26 mouse cellular contexts compared by ENCODE assay signal in genomic region chr2:179630720-179631119, GRCm38 (mm10).
DNase-seq lines count a peak whose midpoint lies in the region; ATAC-seq and TF ChIP-seq lines count a peak whose summit lies in the region.
"Had no signal": no experiment of that assay in that cellular context is flagged by ENCODE, and none has a peak within 500 bp of the region (broad histone marks: within the 10 kb centered on the region; RNA-seq: fewer than 3 reads in every experiment).

No protein-coding gene starts in this region.

- intact Hi-C loops in heart, postnatal 10 days (cut with DNase I), result no loop called here

- no peaks in the 10 kb centered on the region for H3K9me3 ChIP-seq in limb, embryonic 10.5 days (replicated peaks)
- H3K9me3 ChIP-seq in stomach, postnatal 0 days (ENCODE audit: control insufficient read depth, low read length), result no peaks in the 10 kb centered on the region
- H3K9me3 ChIP-seq: embryonic facial prominence, embryonic 15.5 days; forebrain, embryonic 12.5 days; heart, embryonic 15.5 days; hindbrain, embryonic 13.5 days; limb, embryonic 13.5 days; midbrain, embryonic 13.5 days had no signal

- TF ChIP-seq EP300 in stomach, postnatal 0 days (optimal IDR thresholded peaks at IDR 0.05), result no peak

- no peaks in the 10 kb centered on the region for H3K36me3 ChIP-seq in limb, embryonic 10.5 days
- H3K36me3 ChIP-seq in stomach, postnatal 0 days (ENCODE audit: control insufficient read depth, insufficient read depth, low read length), result no peaks in the 10 kb centered on the region
- H3K36me3 ChIP-seq: embryonic facial prominence, embryonic 15.5 days; forebrain, embryonic 12.5 days; G1E; heart, embryonic 15.5 days; hindbrain, embryonic 13.5 days; limb, embryonic 13.5 days; midbrain, embryonic 13.5 days had no signal

- no peak overlapping the region for H3K27ac ChIP-seq in limb, embryonic 10.5 days
- H3K27ac ChIP-seq in stomach, postnatal 0 days (replicated peaks), result no peak overlapping the region
- H3K27ac ChIP-seq: embryonic facial prominence, embryonic 15.5 days; forebrain, embryonic 12.5 days; heart, embryonic 15.5 days; hindbrain, embryonic 13.5 days; kidney, postnatal 0 days; limb, embryonic 13.5 days; midbrain, embryonic 13.5 days had no signal

- H3K9ac ChIP-seq in stomach, postnatal 0 days (ENCODE audit: low read length), result no peak overlapping the region
- H3K9ac ChIP-seq: embryonic facial prominence, embryonic 15.5 days; forebrain, embryonic 12.5 days; forebrain, postnatal 0 days; heart, embryonic 15.5 days; hindbrain, embryonic 13.5 days; limb, embryonic 13.5 days; midbrain, embryonic 13.5 days had no signal

- no peaks in the 10 kb centered on the region for H3K27me3 ChIP-seq in limb, embryonic 10.5 days (ENCODE audit: low read depth, poor library complexity, severe bottlenecking)
- no peaks in the 10 kb centered on the region for H3K27me3 ChIP-seq in stomach, postnatal 0 days (ENCODE audit: control insufficient read depth, insufficient read depth, low read length)
- H3K27me3 ChIP-seq: embryonic facial prominence, embryonic 15.5 days; forebrain, embryonic 12.5 days; heart, embryonic 15.5 days; hindbrain, embryonic 13.5 days; limb, embryonic 13.5 days; midbrain, embryonic 13.5 days; Patski had no signal

- H3K4me1 ChIP-seq in limb, embryonic 10.5 days, result peaks cover 10% of the 10 kb centered on the region
- no peaks in the 10 kb centered on the region for H3K4me1 ChIP-seq in stomach, postnatal 0 days (replicated peaks; ENCODE audit: control insufficient read depth, insufficient read depth)
- H3K4me1 ChIP-seq: embryonic facial prominence, embryonic 15.5 days had no signal

- peak; percentile 66; the same call in 1 of the 2 replicates for ATAC-seq in stomach, postnatal 0 days (ENCODE audit: low FRiP score, low TSS enrichment)
- ATAC-seq: forebrain, postnatal 0 days; intestine, embryonic 16.5 days; midbrain, embryonic 13.5 days; Patski had no signal

- no peak overlapping the region for H3K4me3 ChIP-seq in limb, embryonic 10.5 days
- H3K4me3 ChIP-seq in stomach, postnatal 0 days (ENCODE audit: low read depth, low read length), result no peak overlapping the region
- H3K4me3 ChIP-seq: embryonic facial prominence, embryonic 15.5 days; forebrain, embryonic 12.5 days; heart, embryonic 15.5 days; hindbrain, embryonic 13.5 days; limb, embryonic 13.5 days; midbrain, embryonic 13.5 days had no signal

- peak; percentile 5 for DNase-seq in lung, postnatal 14 days
- DNase-seq in lung, postnatal 25 days (ENCODE audit: low spot score), result no peak
- peak; percentile 70 for DNase-seq in embryo, embryonic 10.5 days (ENCODE audit: low spot score)
- peak; percentile 35 for DNase-seq in limb, embryonic 10.5 days (ENCODE audit: low spot score)
- DNase-seq in stomach, postnatal 0 days (ENCODE audit: low spot score), result no peak
- no peak for DNase-seq in spleen, adult 12 weeks (ENCODE audit: low spot score)
- no peak for DNase-seq in right cerebral cortex, postnatal 25 days
- DNase-seq in heart, postnatal 10 days, result no peak
- DNase-seq: adrenal gland, postnatal 14 days; cerebellum, adult 8-10 months; cerebellum, postnatal 25 days; forebrain, postnatal 0 days; gastrocnemius, postnatal 14 days; heart, postnatal 36 days; kidney, adult 8-10 months had no signal

- TF ChIP-seq CTCF in stomach, postnatal 0 days (IDR thresholded peaks at IDR 0.05; ENCODE audit: low read depth), result no peak

- no peak overlapping the region for H3K4me2 ChIP-seq in stomach, postnatal 0 days (replicated peaks; ENCODE audit: low read depth)
- H3K4me2 ChIP-seq: embryonic facial prominence, embryonic 15.5 days; forebrain, embryonic 12.5 days; heart, embryonic 15.5 days; hindbrain, embryonic 13.5 days; limb, embryonic 13.5 days; liver, embryonic 11.5 days; midbrain, embryonic 13.5 days had no signal

- WGBS in limb, embryonic 10.5 days, result 16% methylated on average over 10 of the region's 10 CpGs
- WGBS in stomach, postnatal 0 days, result 33% methylated on average over 10 of the region's 10 CpGs

Comparison
In these comparisons a context has a peak if more than half of its experiments do, and no peak if none do; other contexts are left out.
1. DNase-seq: peak in lung, postnatal 14 days (single experiment), embryo, embryonic 10.5 days (single experiment) and limb, embryonic 10.5 days (single experiment); none in lung, postnatal 25 days (single experiment), stomach, postnatal 0 days (single experiment), spleen, adult 12 weeks (single experiment), right cerebral cortex, postnatal 25 days (single experiment) and heart, postnatal 10 days (0 of 2).